Mouse (Mus musculus) lung, embryonic 15.5 days (tissue): ENCODE measurements around the gene Higd1a. TPM values are rescaled to one million over a fixed set of nuclear protein-coding genes. Genes with fewer than 3 reads are reported as not detected.

Source experiments
- ATAC-seq: fragments of 200-750 bp; cut with Nextera tagmentation; 2 replicates; pipeline ENCODE4 v1.8.0; 2017; ENCODE audit warnings: moderate number of reproducible peaks, borderline replicate concordance; ENCODE audit not compliant: low FRiP score, low TSS enrichment; ENCODE audit errors: extremely low read depth
- H3K27ac ChIP-seq: fragments of 300-500 bp; sonication (generic); 2 replicates; pipeline ENCODE4 v1.5.1; 2015; ENCODE audit warnings: moderate library complexity, mild to moderate bottlenecking, inconsistent platforms
- H3K27me3 ChIP-seq: fragments of 300-500 bp; sonication (generic); 2 replicates; pipeline ENCODE4 v1.6.1; 2015; ENCODE audit warnings: inconsistent platforms
- H3K36me3 ChIP-seq: fragments of 300-500 bp; sonication (generic); 2 replicates; pipeline ENCODE4 v1.6.1; 2015; ENCODE audit warnings: inconsistent platforms
- H3K4me1 ChIP-seq: fragments of 300-500 bp; sonication (generic); 2 replicates; pipeline ENCODE4 v1.6.1; 2015; ENCODE audit warnings: inconsistent platforms
- H3K4me2 ChIP-seq: fragments of 300-500 bp; sonication (generic); 2 replicates; pipeline ENCODE4 v1.6.1; 2015; ENCODE audit warnings: inconsistent platforms, mild to moderate bottlenecking, moderate library complexity
- H3K4me3 ChIP-seq: fragments of 300-500 bp; sonication (generic); 2 replicates; pipeline ENCODE4 v1.5.1; 2015; ENCODE audit warnings: mild to moderate bottlenecking, inconsistent platforms
- H3K9ac ChIP-seq: fragments of 300-500 bp; sonication (generic); 2 replicates; pipeline ENCODE4 v1.6.1; 2015; ENCODE audit warnings: inconsistent platforms
- H3K9me3 ChIP-seq: fragments of 300-500 bp; sonication (generic); 2 replicates; pipeline ENCODE4 v1.6.1; 2016; ENCODE audit warnings: inconsistent platforms
- WGBS: fragments of 180-500 bp; shearing (Covaris S2); methylation state at CpG from one replicate; pipeline ENCODE4 v1.1.7; 2015; 5-methylcytosine and 5-hydroxymethylcytosine counted together
- polyA plus RNA-seq: library from polyadenylated mRNA; unstranded; fragments of >200 nt; fragmentation: Nextera tagmentation; extraction: Ambion mirVana; gene quantifications from 2 replicates; pipeline ENCODE4 v1.2.1, GENCODE M21; 2015

Higd1a gene
- polyA plus RNA-seq, 1 experiment from 2014 or later, result 155 TPM

GRCm38 (mm10) chr9:121830243-121830955 lies 27.8 kb downstream of the Higd1a start:
- Histone ChIP-seq H3K4me1 (no peaks in the 10 kb centered on the region), H3K27me3 (no peaks in the 10 kb centered on the region), H3K4me3 (no peak overlapping the region), H3K4me2 (no peak overlapping the region), H3K36me3 (no peaks in the 10 kb centered on the region), H3K27ac (no peak overlapping the region), H3K9ac (no peak overlapping the region), H3K9me3 (no peaks in the 10 kb centered on the region)
- ATAC-seq, result no peak
- 65% methylated on average over 6 of the region's 6 CpGs for WGBS

GRCm38 (mm10) chr9:121829270-121829992 lies 28.7 kb downstream of the Higd1a start:
- H3K36me3 ChIP-seq, result no peaks in the 10 kb centered on the region
- no peak overlapping the region for H3K4me3 ChIP-seq
- H3K27me3 ChIP-seq, result no peaks in the 10 kb centered on the region
- H3K9me3 ChIP-seq, result no peaks in the 10 kb centered on the region
- H3K27ac ChIP-seq, result no peak overlapping the region
- no peaks in the 10 kb centered on the region for H3K4me1 ChIP-seq
- no peak for ATAC-seq
- H3K4me2 ChIP-seq, result no peak overlapping the region
- H3K9ac ChIP-seq, result no peak overlapping the region
- 44% methylated on average over 7 of the region's 7 CpGs for WGBS

- no peak for ATAC-seq
- Histone ChIP-seq H3K4me2 (no peak overlapping the region), H3K9ac (no peak overlapping the region), H3K27ac (no peak overlapping the region), H3K4me3 (no peak overlapping the region), H3K9me3 (no peaks in the 10 kb centered on the region), H3K27me3 (no peaks in the 10 kb centered on the region), H3K4me1 (0 out of 2 replicates have a peak, but pooled peaks cover under 1% of the 10 kb centered on the region), H3K36me3 (no peaks in the 10 kb centered on the region)
- WGBS, result 46% methylated on average over 6 of the region's 6 CpGs
Observed at GRCm38 (mm10) chr9:121828314-121828713, 29.8 kb downstream of the Higd1a start.

- no peak overlapping the region for H3K9ac ChIP-seq
- no peak overlapping the region for H3K4me2 ChIP-seq
- H3K4me3 ChIP-seq, result no peak overlapping the region
- no peaks in the 10 kb centered on the region for H3K9me3 ChIP-seq
- no peaks in the 10 kb centered on the region for H3K36me3 ChIP-seq
- ATAC-seq, result no peak
- no peak overlapping the region for H3K27ac ChIP-seq
- 81% methylated on average over 3 of the region's 3 CpGs for WGBS
- H3K4me1 ChIP-seq, result peaks cover 10% of the 10 kb centered on the region; the same call in 1 of the 2 replicates
- H3K27me3 ChIP-seq, result no peaks in the 10 kb centered on the region
Observed at GRCm38 (mm10) chr9:121826356-121826755, 31.8 kb downstream of the Higd1a start.

- no peaks in the 10 kb centered on the region for H3K27me3 ChIP-seq
- no peak overlapping the region for H3K4me2 ChIP-seq
- no peaks in the 10 kb centered on the region for H3K36me3 ChIP-seq
- H3K27ac ChIP-seq, result no peak overlapping the region
- WGBS, result 77% methylated on average over 7 of the region's 7 CpGs
- peaks cover 10% of the 10 kb centered on the region; the same call in 1 of the 2 replicates for H3K4me1 ChIP-seq
- ATAC-seq, result no peak
- no peaks in the 10 kb centered on the region for H3K9me3 ChIP-seq
- H3K4me3 ChIP-seq, result no peak overlapping the region
- no peak overlapping the region for H3K9ac ChIP-seq
Observed at GRCm38 (mm10) chr9:121823991-121824390, 34.2 kb downstream of the Higd1a start.

GRCm38 (mm10) chr9:121823051-121823450 lies 35.1 kb downstream of the Higd1a start:
- no peak for ATAC-seq
- H3K27ac ChIP-seq, result no peak overlapping the region
- no peaks in the 10 kb centered on the region for H3K9me3 ChIP-seq
- WGBS, result 88% methylated on average over 1 of the region's 1 CpGs
- H3K4me2 ChIP-seq, result no peak overlapping the region
- H3K4me3 ChIP-seq, result no peak overlapping the region
- no peaks in the 10 kb centered on the region for H3K27me3 ChIP-seq
- H3K9ac ChIP-seq, result no peak overlapping the region
- H3K36me3 ChIP-seq, result no peaks in the 10 kb centered on the region
- H3K4me1 ChIP-seq, result peaks cover 10% of the 10 kb centered on the region; the same call in 1 of the 2 replicates

- 49% methylated on average over 6 of the region's 6 CpGs for WGBS
- H3K27ac ChIP-seq, result no peak overlapping the region
- ATAC-seq, result peak; percentile 40; the same call in 1 of the 2 replicates
Observed at GRCm38 (mm10) chr9:121822585-121822991, 35.6 kb downstream of the Higd1a start.

GRCm38 (mm10) chr9:121820765-121821164 lies 37.4 kb downstream of the Higd1a start:
- no peaks in the 10 kb centered on the region for H3K27me3 ChIP-seq
- no peak for ATAC-seq
- H3K36me3 ChIP-seq, result no peaks in the 10 kb centered on the region
- no peak overlapping the region for H3K9ac ChIP-seq
- no peak overlapping the region for H3K4me2 ChIP-seq
- 61% methylated on average over 5 of the region's 5 CpGs for WGBS
- H3K4me3 ChIP-seq, result no peak overlapping the region
- H3K4me1 ChIP-seq, result peaks cover 10% of the 10 kb centered on the region; the same call in 1 of the 2 replicates
- H3K9me3 ChIP-seq, result no peaks in the 10 kb centered on the region
- no peak overlapping the region for H3K27ac ChIP-seq

More at GRCm38 (mm10) chr9:121822585-121822991, 35.6 kb downstream of the Higd1a start:
- Histone ChIP-seq H3K27me3 (no peaks in the 10 kb centered on the region), H3K9ac (no peak overlapping the region), H3K4me3 (no peak overlapping the region), H3K36me3 (no peaks in the 10 kb centered on the region), H3K4me1 (peaks cover 10% of the 10 kb centered on the region; the same call in 1 of the 2 replicates), H3K4me2 (no peak overlapping the region), H3K9me3 (no peaks in the 10 kb centered on the region)

- 46% methylated on average over 7 of the region's 7 CpGs for WGBS
- no peak overlapping the region for H3K9ac ChIP-seq
- H3K27me3 ChIP-seq, result no peaks in the 10 kb centered on the region
- 0 out of 2 replicates have a peak overlapping the region, but pooled peaks have one; percentile 7 for H3K27ac ChIP-seq
- no peaks in the 10 kb centered on the region for H3K36me3 ChIP-seq
- H3K4me1 ChIP-seq, result peaks cover 10% of the 10 kb centered on the region; the same call in 1 of the 2 replicates
- no peak for ATAC-seq
- no peak overlapping the region for H3K4me2 ChIP-seq
- no peak overlapping the region for H3K4me3 ChIP-seq
- no peaks in the 10 kb centered on the region for H3K9me3 ChIP-seq
Observed at GRCm38 (mm10) chr9:121819771-121820471, 38.2 kb downstream of the Higd1a start.

GRCm38 (mm10) chr9:121819073-121819770 lies 38.9 kb downstream of the Higd1a start:
- no peak overlapping the region for H3K4me2 ChIP-seq
- H3K9me3 ChIP-seq, result no peaks in the 10 kb centered on the region
- 0 out of 2 replicates have a peak overlapping the region, but pooled peaks have one; percentile 7 for H3K27ac ChIP-seq
- no peak overlapping the region for H3K9ac ChIP-seq
- peaks cover 10% of the 10 kb centered on the region; the same call in 1 of the 2 replicates for H3K4me1 ChIP-seq
- no peak overlapping the region for H3K4me3 ChIP-seq
- no peaks in the 10 kb centered on the region for H3K36me3 ChIP-seq
- 0 out of 2 replicates have a peak, but pooled peaks have one; percentile 9 for ATAC-seq
- 47% methylated on average over 9 of the region's 9 CpGs for WGBS
- H3K27me3 ChIP-seq, result no peaks in the 10 kb centered on the region

- Histone ChIP-seq H3K4me1 (peaks cover 3% of the 10 kb centered on the region), H3K4me2 (no peak overlapping the region), H3K27me3 (no peaks in the 10 kb centered on the region), H3K36me3 (no peaks in the 10 kb centered on the region), H3K27ac (no peak overlapping the region), H3K9me3 (no peaks in the 10 kb centered on the region), H3K9ac (no peak overlapping the region), H3K4me3 (no peak overlapping the region)
- ATAC-seq, result no peak
- 54% methylated on average over 6 of the region's 6 CpGs for WGBS
Observed at GRCm38 (mm10) chr9:121815183-121815582, 43.0 kb downstream of the Higd1a start.
